Mouse (Mus musculus) Patski (cell line): ENCODE results near the gene 2010111I01Rik. TPM values are rescaled to one million over a fixed set of nuclear protein-coding genes. Genes with fewer than 3 reads are reported as not detected.

Experiments used
- ATAC-seq: fragments of 100-300 bp; one replicate; pipeline ENCODE4 v1.8.0; 2021
- CTCF ChIA-PET: fragments of 350-600 bp; sonication (Branson Sonifier 250); formaldehyde crosslinking; loops from one replicate; lab custom pipeline; 2022; ENCODE audit warnings: inconsistent platforms; lab: Charles Lee
- POLR2A ChIA-PET: fragments of 350-600 bp; sonication (Branson Sonifier 250); formaldehyde crosslinking; loops from one replicate; lab custom pipeline; 2022; ENCODE audit warnings: antibody characterized with exemption, inconsistent platforms; lab: Charles Lee
- DNase-seq: peaks from one replicate; pipeline ENCODE4 v3.0.0-alpha.2; 2011; ENCODE audit warnings: low read depth, low spot score
- H3K27me3 ChIP-seq: fragments of 371-371 bp; one replicate; pipeline ENCODE4 v1.5.1; 2021
- CTCF ChIP-seq: fragments of 100-300 bp; IDR thresholded peaks from one replicate; pipeline ENCODE4 v1.5.1; 2021
- in situ Hi-C: fragments of 300-500 bp; cut with MboI; formaldehyde crosslinking; loops from 3 replicates; pipeline ENCODE4 v1.11.1; 2018; ENCODE audit warnings: low pct_unique_long_range_greater_than_20kb, mixed read lengths
- polyA plus RNA-seq: library from polyadenylated mRNA; unstranded; gene quantifications from one replicate; pipeline ENCODE4 v1.2.3, GENCODE M21; 2021

Gene 2010111I01Rik
- polyA plus RNA-seq, 1 experiment from 2014 or later = 98.5 TPM

DNA sequence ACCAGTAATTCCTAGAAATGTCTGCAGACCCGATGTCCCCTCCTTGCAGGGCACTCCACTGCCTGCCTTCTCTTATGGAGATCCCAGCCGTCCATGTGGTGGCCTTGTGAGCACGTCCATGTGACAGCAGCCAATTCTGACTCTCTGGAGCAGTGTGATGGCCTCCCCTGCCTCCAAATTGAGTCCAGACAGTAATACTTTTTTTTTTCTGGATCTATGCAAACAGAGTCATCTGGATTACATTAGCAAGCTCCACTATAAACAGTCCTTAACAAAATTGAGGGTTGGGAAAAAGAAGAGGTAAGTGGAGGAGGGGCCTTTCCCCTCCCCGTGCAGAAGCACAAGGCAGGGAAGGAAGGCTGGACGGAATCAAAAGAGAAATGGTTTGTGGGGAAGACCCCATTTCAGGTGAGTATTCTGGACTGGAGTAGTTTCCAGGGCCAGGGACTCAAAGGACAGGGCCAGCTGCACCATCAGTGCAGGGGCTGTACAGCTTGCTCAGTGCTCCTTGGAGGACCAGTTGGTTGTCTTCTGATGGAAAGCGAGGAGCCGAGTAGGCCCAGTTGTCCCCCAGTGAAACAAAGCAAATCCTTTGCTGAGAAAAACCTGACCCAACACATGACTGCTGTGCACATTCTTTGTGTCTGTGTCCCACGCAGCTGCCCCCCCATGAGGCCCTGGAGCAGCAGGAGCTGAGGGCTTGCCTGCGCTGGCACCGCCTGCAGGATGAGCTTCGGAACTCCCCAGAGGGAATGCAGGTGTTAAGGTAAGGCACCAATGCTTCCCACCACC, 205.8 kb downstream of the 2010111I01Rik start:
- H3K27me3 ChIP-seq = no peaks in the 10 kb centered on the region
- ChIA-PET CTCF (no interaction called here), POLR2A (interaction anchor here (1.0 to 1.1 kb wide), 2 partner anchors 16 to 124 kb away, joined by 3 read pairs; no protein-coding TSS in a partner anchor)
- DNase-seq (no peak), ATAC-seq (no peak)
- in situ Hi-C loops = no loop called here
- no peak for TF ChIP-seq CTCF

DNA sequence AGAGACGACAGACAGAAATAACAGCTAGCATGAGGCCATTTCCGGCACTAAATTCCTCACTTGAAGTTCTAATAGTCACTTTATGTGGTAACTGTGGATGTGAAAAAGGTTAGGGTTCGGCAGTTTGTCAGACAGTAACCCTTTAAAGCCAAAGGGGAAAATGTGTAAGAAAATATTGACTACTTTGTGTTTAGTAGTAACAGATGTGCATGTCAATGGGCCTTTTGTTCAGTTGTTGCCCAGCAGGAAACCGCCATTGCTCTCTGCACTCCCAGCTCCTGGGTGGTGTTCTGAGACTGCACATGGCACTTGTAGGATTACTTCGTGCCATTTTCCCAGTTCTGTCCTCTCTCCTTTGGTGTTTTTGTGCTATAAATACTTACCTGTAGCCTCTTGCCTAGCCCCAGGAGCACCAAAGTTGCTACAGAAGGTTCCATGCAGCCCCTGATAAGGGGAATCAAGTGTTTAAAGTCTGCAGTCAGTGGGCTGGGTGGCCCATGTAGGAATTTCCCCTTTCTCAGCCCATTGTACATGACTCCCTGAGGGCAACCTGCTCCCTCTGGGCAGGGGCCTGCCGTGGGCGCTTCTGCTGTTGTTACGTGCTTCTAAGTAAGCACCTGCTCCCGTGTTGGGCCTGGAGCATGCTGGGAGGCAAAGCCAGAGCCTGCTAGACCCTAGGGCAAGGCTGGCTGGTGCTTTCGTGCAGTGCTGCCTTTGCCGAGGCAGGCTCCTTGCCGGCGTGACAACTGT, 206.8 kb downstream of the 2010111I01Rik start:
- ChIA-PET POLR2A (no interaction called here), CTCF (interaction anchor here (1.4 kb wide), 1 partner anchor 15 kb away, joined by 5 read pairs; no protein-coding TSS in a partner anchor)
- DNase-seq = no peak
- in situ Hi-C loops = no loop called here
- H3K27me3 ChIP-seq = no peaks in the 10 kb centered on the region
- no peak for ATAC-seq
- TF ChIP-seq CTCF = no peak

DNA sequence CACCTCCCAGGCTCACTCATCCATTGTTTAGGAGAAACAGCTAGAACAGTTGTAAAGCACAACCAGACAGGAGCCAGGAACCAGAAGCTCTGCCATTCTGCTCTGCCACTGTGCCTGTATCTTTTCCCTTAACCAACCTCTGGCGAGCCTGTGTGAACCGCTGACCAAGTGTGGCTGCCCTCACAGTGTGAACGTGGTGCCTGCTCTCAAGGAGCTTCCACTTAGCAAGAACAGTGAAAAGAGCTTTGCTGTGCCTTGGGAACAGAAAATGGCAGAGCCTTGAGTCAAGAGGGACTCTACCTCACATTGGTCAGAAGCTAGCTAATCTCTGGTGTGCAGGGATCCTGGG, 207.4 kb downstream of the 2010111I01Rik start:
- in situ Hi-C loops = no loop called here
- POLR2A ChIA-PET = no interaction called here

DNA sequence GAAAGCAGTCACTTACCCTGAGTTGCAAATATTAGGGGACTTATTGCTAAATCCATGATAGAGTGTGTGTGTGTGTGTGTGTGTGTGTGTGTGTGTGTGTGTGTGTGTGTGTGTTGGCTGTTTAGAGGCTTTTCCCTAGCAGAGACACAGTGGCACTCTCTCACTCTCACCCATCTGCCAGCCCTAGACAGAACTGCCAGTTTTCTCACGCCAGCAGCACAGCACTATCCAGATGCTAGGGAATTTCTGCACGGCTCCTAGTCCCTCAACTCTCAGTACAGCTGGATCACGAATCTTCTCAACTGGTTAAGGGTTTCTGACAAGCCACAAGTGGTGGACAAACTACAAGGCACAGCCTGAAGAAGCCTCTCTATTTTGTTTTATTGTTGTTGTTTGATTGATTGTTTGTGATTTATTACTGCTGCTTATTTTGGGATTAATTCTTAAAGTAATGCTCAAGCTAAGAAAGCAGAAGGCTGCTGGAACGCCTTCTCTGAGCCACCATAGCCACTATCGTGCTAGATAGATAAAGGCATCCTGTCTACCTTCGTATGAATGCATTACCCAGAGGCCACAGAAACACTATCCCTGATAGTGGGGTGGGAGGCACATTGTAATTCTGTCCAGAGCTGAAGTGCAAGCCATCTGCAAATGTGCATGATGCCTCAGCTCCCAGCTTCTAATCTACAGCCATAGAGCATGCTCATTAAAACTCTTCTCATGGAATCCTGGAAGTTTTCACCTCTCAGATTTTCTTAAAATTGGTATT, 209.7 kb downstream of the 2010111I01Rik start:
- no peaks in the 10 kb centered on the region for H3K27me3 ChIP-seq
- ChIA-PET CTCF (interaction anchor here (1.6 kb wide), 1 partner anchor 10 kb away, joined by 4 read pairs; no protein-coding TSS in a partner anchor), POLR2A (no interaction called here)
- DNase-seq = no peak
- no peak for TF ChIP-seq CTCF
- ATAC-seq = no peak
- in situ Hi-C loops = no loop called here

More for the DNA sequence above, 207.4 kb downstream of the 2010111I01Rik start:
- no peak for TF ChIP-seq CTCF
- DNase-seq (no peak), ATAC-seq (no peak)
- CTCF ChIA-PET = interaction anchor here (1.4 kb wide), 1 partner anchor 15 kb away, joined by 5 read pairs; no protein-coding TSS in a partner anchor
- no peaks in the 10 kb centered on the region for H3K27me3 ChIP-seq

DNA sequence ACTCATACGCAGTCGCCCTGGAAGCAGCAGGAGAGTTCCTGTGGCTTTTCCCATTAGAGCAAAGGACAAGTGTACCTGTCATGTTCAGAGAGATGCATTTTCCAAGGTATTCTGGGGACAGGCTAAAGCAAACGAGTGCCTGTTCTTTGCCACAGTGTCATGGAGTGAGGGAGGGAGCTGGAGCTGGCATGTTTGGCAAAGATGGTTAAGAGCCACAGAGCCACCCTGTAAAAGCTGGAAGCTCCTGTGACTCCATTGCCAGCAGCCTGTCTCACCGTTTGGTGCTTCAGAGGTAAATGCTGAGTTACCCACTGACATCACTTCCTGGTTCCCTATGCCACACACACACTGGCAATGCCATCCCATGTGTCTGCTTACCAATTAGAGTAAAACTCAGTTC, 211.4 kb downstream of the 2010111I01Rik start:
- no peak for ATAC-seq
- no peak for TF ChIP-seq CTCF
- in situ Hi-C loops = no loop called here
- ChIA-PET POLR2A (no interaction called here), CTCF (interaction anchor here (1.1 kb wide), 1 partner anchor 11 kb away, joined by 4 read pairs; no protein-coding TSS in a partner anchor)
- no peaks in the 10 kb centered on the region for H3K27me3 ChIP-seq
- DNase-seq = no peak

DNA sequence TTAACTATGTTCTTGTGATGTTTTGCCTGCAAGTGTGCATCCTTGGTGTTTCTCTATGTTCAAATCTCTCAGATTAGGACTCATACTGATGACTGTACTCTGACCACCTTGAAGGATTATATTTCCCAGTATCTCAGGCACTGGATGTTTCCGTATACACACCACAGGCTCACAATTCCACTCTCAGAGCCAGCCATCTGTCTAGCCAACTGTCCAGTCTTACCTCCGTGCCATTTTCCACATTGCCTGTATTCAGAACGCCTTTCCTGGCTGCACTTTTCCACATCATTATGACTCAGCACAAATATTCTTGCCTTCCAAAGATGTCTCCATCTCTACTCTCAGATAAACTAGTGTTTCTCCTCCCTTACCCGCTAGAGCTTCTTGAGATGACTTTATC, 212.5 kb downstream of the 2010111I01Rik start:
- POLR2A ChIA-PET = no interaction called here
- CTCF ChIA-PET = no interaction called here
- in situ Hi-C loops = no loop called here
- ATAC-seq (no peak), DNase-seq (no peak)
- no peaks in the 10 kb centered on the region for H3K27me3 ChIP-seq
- TF ChIP-seq CTCF = no peak

DNA sequence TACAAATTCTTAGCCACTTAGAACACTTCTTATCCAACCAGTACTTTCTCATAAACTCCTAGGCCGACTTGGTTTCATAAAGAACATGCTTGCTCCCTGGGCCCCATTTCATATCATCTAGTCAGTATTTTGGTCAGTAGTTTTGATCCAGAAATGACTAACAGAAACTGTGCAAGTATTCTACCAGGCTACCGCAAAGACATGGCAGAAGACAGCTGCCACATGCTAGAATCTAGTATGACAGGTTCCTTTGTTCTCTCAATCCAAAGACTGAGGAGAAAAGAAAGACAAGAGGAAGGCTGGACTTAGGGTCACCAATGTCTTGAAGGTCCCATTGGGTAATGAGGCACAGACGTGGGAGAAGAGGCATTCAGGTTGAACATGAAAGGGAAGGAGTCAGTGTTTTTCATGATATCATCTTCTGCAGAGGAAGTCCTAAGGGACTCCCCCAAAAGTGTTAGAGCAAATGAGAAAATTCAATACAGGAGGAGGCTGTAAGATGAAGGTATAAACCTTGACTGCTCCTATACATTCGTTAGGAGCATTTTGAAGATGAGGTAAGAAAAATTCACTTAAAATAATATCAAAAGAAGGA, 216.0 kb downstream of the 2010111I01Rik start:
- no peak for TF ChIP-seq CTCF
- DNase-seq (no peak), ATAC-seq (no peak)
- CTCF ChIA-PET = interaction anchor here (0.6 to 1.2 kb wide), 2 partner anchors 60 to 126 kb away, joined by 3 read pairs; no protein-coding TSS in a partner anchor
- no peaks in the 10 kb centered on the region for H3K27me3 ChIP-seq
- POLR2A ChIA-PET = interaction anchor here (0.5 to 0.7 kb wide), 2 partner anchors 122 to 332 kb away, joined by 3 to 6 read pairs; no protein-coding TSS in a partner anchor
- in situ Hi-C loops = no loop called here

DNA sequence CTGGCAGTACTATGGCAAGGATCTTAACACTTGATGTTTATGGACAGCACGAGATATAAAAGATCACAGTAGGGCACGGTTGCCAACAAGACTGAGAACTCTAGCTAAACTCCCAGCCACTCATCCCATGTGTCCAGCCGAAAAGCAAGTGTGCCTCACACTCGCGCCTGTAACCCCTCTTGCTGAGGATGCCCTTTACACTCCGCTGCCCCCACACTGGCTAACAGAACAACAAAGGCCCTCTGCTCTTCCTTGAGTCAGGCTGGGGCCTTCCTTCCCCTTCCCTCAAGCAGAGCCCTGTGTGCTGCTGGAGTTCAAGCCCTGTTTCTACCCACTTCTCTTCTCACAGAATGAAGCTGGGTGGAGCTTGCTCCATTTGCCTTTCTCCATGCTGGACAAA, 220.3 kb downstream of the 2010111I01Rik start:
- in situ Hi-C loops = loop anchor here (5.0 kb wide), 1 partner anchor 47 kb away; no protein-coding TSS in a partner anchor
- no peaks in the 10 kb centered on the region for H3K27me3 ChIP-seq
- no peak for DNase-seq
- ChIA-PET POLR2A (no interaction called here), CTCF (interaction anchor here (1.2 to 2.9 kb wide), 4 partner anchors 12 to 139 kb away, joined by 4 to 12 read pairs (median 5); no protein-coding TSS in a partner anchor)
- no peak for TF ChIP-seq CTCF
- ATAC-seq = no peak

DNA sequence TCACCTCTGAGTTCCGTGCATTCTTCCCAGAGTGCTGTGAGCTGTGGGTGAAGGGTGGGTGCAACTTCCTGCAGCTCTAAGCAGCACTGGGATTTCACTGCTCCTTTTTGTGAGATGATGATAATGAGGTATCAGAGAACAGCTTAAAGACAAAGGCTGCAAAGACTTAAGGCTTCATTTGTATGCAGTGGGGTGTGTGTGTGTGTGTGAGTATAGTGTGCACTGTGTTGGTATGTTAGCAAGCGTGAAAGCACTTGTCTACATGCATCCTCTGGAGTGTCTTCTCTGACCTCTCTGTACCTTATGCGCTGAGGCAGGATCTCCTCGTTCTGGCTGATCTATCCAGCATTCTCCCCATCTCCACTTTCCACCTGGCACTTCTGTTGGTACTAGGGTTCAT, 221.5 kb downstream of the 2010111I01Rik start:
- CTCF ChIA-PET = interaction anchor here (1.2 to 2.9 kb wide), 6 partner anchors 10 to 140 kb away, joined by 3 to 12 read pairs (median 5); no protein-coding TSS in a partner anchor
- no peaks in the 10 kb centered on the region for H3K27me3 ChIP-seq
- TF ChIP-seq CTCF = no peak
- in situ Hi-C loops = loop anchor here (5.0 kb wide), 1 partner anchor 46 kb away; no protein-coding TSS in a partner anchor
- ATAC-seq (no peak), DNase-seq (no peak)
- POLR2A ChIA-PET = interaction anchor here (1.1 to 2.4 kb wide), 4 partner anchors 31 to 59 kb away, joined by 3 to 15 read pairs (median 8); no protein-coding TSS in a partner anchor
